Mouse (Mus musculus) heart, adult 2 months (tissue): ENCODE data around the gene Ppp1r2.

ENCODE experiments used
- CTCF ChIP-seq: fragments of 200-600 bp; IDR thresholded peaks from 2 replicates; pipeline ENCODE4 v1.8.1; 2022; ENCODE audit warnings: antibody characterized with exemption, mild to moderate bottlenecking, moderate library complexity
- EP300 ChIP-seq: fragments of 200-500 bp; IDR thresholded peaks from 2 replicates; pipeline ENCODE4 v1.6.1; 2011; ENCODE audit warnings: low read depth, low read length, control low read depth; ENCODE audit not compliant: insufficient read depth
- POLR2A ChIP-seq: fragments of 200-500 bp; IDR thresholded peaks from 2 replicates; pipeline ENCODE4 v1.6.1; 2011; ENCODE audit warnings: mild to moderate bottlenecking, low read depth, low read length, control low read depth; ENCODE audit not compliant: insufficient read depth

- TF ChIP-seq POLR2A, result no peak
- TF ChIP-seq CTCF, result no peak
- TF ChIP-seq EP300, result no peak
Measured at GRCm38 (mm10) chr16:31280176-31280575, 5.1 kb upstream of the Ppp1r2 start.
